Mouse (Mus musculus): Measurements from ENCODE around the gene Actr6. TPM values are rescaled to one million over a fixed set of nuclear protein-coding genes. Genes with fewer than 3 reads are reported as not detected.

Gene Actr6
- polyA plus RNA-seq (2015; fragmentation: Illumina TruSeq; extraction: RNeasy Lipid Tissue Mini Kit (QIAGEN cat#74804); ENCODE audit: low read depth, low replicate concordance), result 37.3 TPM

GRCm38 (mm10) chr10:89732001-89732794 lies at the start of gene Actr6:
Gene Actr6 (minus strand): TSS chr10:89732295.

GRCm38 (mm10) chr10:89744871-89745665 lies 13.0 kb upstream of the Actr6 start, which contains the start of gene Uhrf1bp1l:
Gene Uhrf1bp1l (plus strand): TSS chr10:89744991.

GRCm38 (mm10) chr10:89686139-89686808 lies 45.8 kb downstream of the Actr6 start, which contains the start of gene Scyl2:
Gene Scyl2 (minus strand): TSS chr10:89686285.

Other genes starting within 250 kb of the Actr6 start
- gene Nr1h4, start 198.7 kb downstream of the Actr6 start, polyA plus RNA-seq (2015; fragmentation: Illumina TruSeq; extraction: RNeasy Lipid Tissue Mini Kit (QIAGEN cat#74804); ENCODE audit: low read depth, low replicate concordance), result not detected
- gene Slc17a8, start 111.0 kb downstream of the Actr6 start, polyA plus RNA-seq (2015; fragmentation: Illumina TruSeq; extraction: RNeasy Lipid Tissue Mini Kit (QIAGEN cat#74804); ENCODE audit: low read depth, low replicate concordance), result 3.2 TPM
- 24.9 TPM for gene Scyl2, start 46.0 kb downstream of the Actr6 start, polyA plus RNA-seq (2015; fragmentation: Illumina TruSeq; extraction: RNeasy Lipid Tissue Mini Kit (QIAGEN cat#74804); ENCODE audit: low read depth, low replicate concordance)
- 42.1 TPM for gene Uhrf1bp1l, start 12.7 kb upstream of the Actr6 start, polyA plus RNA-seq (2015; fragmentation: Illumina TruSeq; extraction: RNeasy Lipid Tissue Mini Kit (QIAGEN cat#74804); ENCODE audit: low read depth, low replicate concordance)
- 227 TPM for gene Anks1b, start 141.2 kb upstream of the Actr6 start, polyA plus RNA-seq (2015; fragmentation: Illumina TruSeq; extraction: RNeasy Lipid Tissue Mini Kit (QIAGEN cat#74804); ENCODE audit: low read depth, low replicate concordance)